Mouse (Mus musculus) ovary, postnatal 14 days (tissue): Measurements from ENCODE around the gene Gtse1.

Source experiments
- DNase-seq: peaks from one replicate; pipeline ENCODE4 v3.0.0; 2022; ENCODE audit warnings: low spot score

The Gtse1 gene

GRCm38 (mm10) chr15:85877336-85877735 is 17.8 kb downstream of the Gtse1 start:
- DNase-seq, result no peak

GRCm38 (mm10) chr15:85878848-85879497 is 19.4 kb downstream of the Gtse1 start, which contains the start of gene Trmu:
Trmu (plus strand) TSS chr15:85879312.
- DNase-seq, result peak; percentile 79

- DNase-seq, result no peak
Measured at GRCm38 (mm10) chr15:85879498-85879895, 20.0 kb downstream of the Gtse1 start.

- DNase-seq, result no peak
Measured at GRCm38 (mm10) chr15:85885606-85886005, 26.1 kb downstream of the Gtse1 start.

- DNase-seq, result no peak
Measured at GRCm38 (mm10) chr15:85889235-85889634, 29.7 kb downstream of the Gtse1 start.

GRCm38 (mm10) chr15:85891971-85892370 is 32.4 kb downstream of the Gtse1 start:
- DNase-seq, result no peak

- no peak for DNase-seq
Measured at GRCm38 (mm10) chr15:85892498-85893118, 33.1 kb downstream of the Gtse1 start.

GRCm38 (mm10) chr15:85893871-85894270 is 34.3 kb downstream of the Gtse1 start:
- no peak for DNase-seq

GRCm38 (mm10) chr15:85896284-85896683 is 36.7 kb downstream of the Gtse1 start:
- DNase-seq, result peak; percentile 83

- DNase-seq, result no peak
Measured at GRCm38 (mm10) chr15:85897113-85897512, 37.6 kb downstream of the Gtse1 start.

- DNase-seq, result no peak
Measured at GRCm38 (mm10) chr15:85899396-85899795, 39.9 kb downstream of the Gtse1 start.

GRCm38 (mm10) chr15:85900318-85900717 is 40.8 kb downstream of the Gtse1 start:
- no peak for DNase-seq

GRCm38 (mm10) chr15:85900801-85901200 is 41.3 kb downstream of the Gtse1 start:
- DNase-seq, result no peak

- no peak for DNase-seq
Measured at GRCm38 (mm10) chr15:85902505-85902904, 43.0 kb downstream of the Gtse1 start.

GRCm38 (mm10) chr15:85903826-85904225 is 44.3 kb downstream of the Gtse1 start:
- DNase-seq, result no peak

- DNase-seq, result no peak
Measured at GRCm38 (mm10) chr15:85908660-85909491, 49.3 kb downstream of the Gtse1 start.

GRCm38 (mm10) chr15:85909492-85909829 is 49.9 kb downstream of the Gtse1 start:
- DNase-seq, result no peak

GRCm38 (mm10) chr15:85909931-85910330 is 50.4 kb downstream of the Gtse1 start:
- DNase-seq, result peak; percentile 62

- peak; percentile 74 for DNase-seq
Measured at GRCm38 (mm10) chr15:85913605-85914004, 54.1 kb downstream of the Gtse1 start.

- DNase-seq, result no peak
Measured at GRCm38 (mm10) chr15:85919191-85919891, 59.8 kb downstream of the Gtse1 start.

- DNase-seq, result no peak
Measured at GRCm38 (mm10) chr15:85919892-85920248, 60.3 kb downstream of the Gtse1 start.

- no peak for DNase-seq
Measured at GRCm38 (mm10) chr15:85921855-85922254, 62.3 kb downstream of the Gtse1 start.
